Mouse (Mus musculus): ENCODE measurements at regions not wholly inside any gene's neighbourhood (a gene's known extent, or its start where the extent isn't known, plus 50 kb on each side); places are given as distances from the start of the nearest gene placed in this dataset.

GRCm38 (mm10) chr12:110177826-110178225 lies 101.0 kb upstream of the Dio3 start:
- DNase-seq (ENCODE audit: low spot score in 2 of 2) = no peak

GRCm38 (mm10) chr12:110183473-110183872 lies 95.4 kb upstream of the Dio3 start:
- no peak for DNase-seq (ENCODE audit: low spot score in 2 of 2)

- no peak for DNase-seq (ENCODE audit: low spot score in 2 of 2)
Measured at GRCm38 (mm10) chr12:110185399-110185798, 93.5 kb upstream of the Dio3 start.

GRCm38 (mm10) chr12:110186381-110186780 lies 92.5 kb upstream of the Dio3 start:
- no peak for DNase-seq (ENCODE audit: low spot score in 2 of 2)

- no peak for DNase-seq (ENCODE audit: low spot score in 2 of 2)
Measured at GRCm38 (mm10) chr12:110186911-110187245, 92.0 kb upstream of the Dio3 start.

- no peak for DNase-seq (ENCODE audit: low spot score in 2 of 2)
Measured at GRCm38 (mm10) chr12:110187246-110188135, 91.4 kb upstream of the Dio3 start.

- DNase-seq (ENCODE audit: low spot score in 2 of 2) = peak in 1 of 2 experiments; percentile 23
Measured at GRCm38 (mm10) chr12:110188136-110188631, 90.7 kb upstream of the Dio3 start.

GRCm38 (mm10) chr12:110188641-110189328 lies 90.1 kb upstream of the Dio3 start:
- DNase-seq (ENCODE audit: low spot score in 2 of 2) = no peak

GRCm38 (mm10) chr12:110189329-110189642 lies 89.6 kb upstream of the Dio3 start:
- no peak for DNase-seq (ENCODE audit: low spot score in 2 of 2)

GRCm38 (mm10) chr12:110192186-110192585 lies 86.7 kb upstream of the Dio3 start:
- DNase-seq (ENCODE audit: low spot score in 2 of 2) = no peak

GRCm38 (mm10) chr12:110197366-110197765 lies 81.5 kb upstream of the Dio3 start:
- no peak for DNase-seq (ENCODE audit: low spot score in 2 of 2)

GRCm38 (mm10) chr12:110200471-110200870 lies 78.4 kb upstream of the Dio3 start:
- no peak for DNase-seq (ENCODE audit: low spot score in 2 of 2)

- DNase-seq (ENCODE audit: low spot score in 2 of 2) = no peak
Measured at GRCm38 (mm10) chr12:110200887-110201286, 78.0 kb upstream of the Dio3 start.

GRCm38 (mm10) chr12:110203271-110204014 lies 75.4 kb upstream of the Dio3 start:
- no peak for DNase-seq (ENCODE audit: low spot score in 2 of 2)

GRCm38 (mm10) chr12:110204246-110204989 lies 74.5 kb upstream of the Dio3 start:
- no peak for DNase-seq (ENCODE audit: low spot score in 2 of 2)

GRCm38 (mm10) chr12:110206271-110206670 lies 72.6 kb upstream of the Dio3 start:
- DNase-seq (ENCODE audit: low spot score in 2 of 2) = no peak

- no peak for DNase-seq (ENCODE audit: low spot score in 2 of 2)
Measured at GRCm38 (mm10) chr12:110206812-110207211, 72.1 kb upstream of the Dio3 start.

- no peak for DNase-seq (ENCODE audit: low spot score in 2 of 2)
Measured at GRCm38 (mm10) chr12:110207246-110207852, 71.5 kb upstream of the Dio3 start.

- no peak for DNase-seq (ENCODE audit: low spot score in 2 of 2)
Measured at GRCm38 (mm10) chr12:110212716-110213115, 66.2 kb upstream of the Dio3 start.

- DNase-seq (ENCODE audit: low spot score in 2 of 2) = no peak
Measured at GRCm38 (mm10) chr12:110214833-110215232, 64.0 kb upstream of the Dio3 start.

GRCm38 (mm10) chr12:110215311-110215710 lies 63.6 kb upstream of the Dio3 start:
- DNase-seq (ENCODE audit: low spot score in 2 of 2) = no peak
